Mouse (Mus musculus) naive thymus-derived CD4-positive, alpha-beta T cell, adult 5 months (primary cell): ENCODE results near the gene Irf3. TPM values are rescaled to one million over a fixed set of nuclear protein-coding genes. Genes with fewer than 3 reads are reported as not detected.

ENCODE experiments used
- polyA plus RNA-seq: library from polyadenylated mRNA; unstranded; fragments of 100-300 nt; shearing (Covaris generic); gene quantifications from one replicate; pipeline ENCODE4 v1.2.1, GENCODE M21; 2017

Irf3 gene
- 172 TPM for polyA plus RNA-seq

DNA sequence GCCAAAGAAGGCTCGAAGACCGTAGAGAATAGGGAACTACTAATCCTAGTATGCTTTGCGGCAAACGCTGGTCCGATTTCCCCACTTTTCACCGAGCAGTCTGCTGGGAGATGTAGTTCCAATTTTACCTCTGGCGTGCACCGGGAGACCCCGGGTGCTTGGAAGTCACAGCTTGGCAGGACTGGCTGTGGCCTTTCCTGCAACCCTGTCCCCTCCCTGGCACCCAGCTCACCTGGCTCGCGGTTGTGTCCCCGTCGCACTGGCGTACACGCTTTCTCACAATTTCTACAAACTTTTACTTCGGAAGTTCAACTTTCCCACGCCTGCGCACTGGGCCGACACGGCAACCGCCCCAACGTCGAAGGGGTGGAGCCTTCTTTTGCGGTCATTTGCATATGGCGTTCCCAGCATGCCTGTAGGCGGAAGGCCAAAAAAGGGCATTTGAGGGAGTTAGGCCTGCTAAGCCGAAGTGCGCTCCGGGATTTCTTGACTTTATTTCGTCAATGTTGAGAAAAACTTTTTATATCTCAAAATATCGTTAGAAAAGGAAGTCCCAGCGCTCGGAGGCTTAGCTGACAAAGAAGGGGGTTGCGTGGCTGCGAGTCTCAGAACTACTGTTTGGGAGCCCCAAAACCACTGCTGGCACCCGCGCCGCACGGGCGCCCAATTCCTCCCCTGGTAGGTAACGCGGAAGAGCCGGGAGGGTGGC is at the start of gene Irf3:
Gene Irf3 (plus strand): TSS at position 418 of the 709 bp plus-strand sequence.

DNA sequence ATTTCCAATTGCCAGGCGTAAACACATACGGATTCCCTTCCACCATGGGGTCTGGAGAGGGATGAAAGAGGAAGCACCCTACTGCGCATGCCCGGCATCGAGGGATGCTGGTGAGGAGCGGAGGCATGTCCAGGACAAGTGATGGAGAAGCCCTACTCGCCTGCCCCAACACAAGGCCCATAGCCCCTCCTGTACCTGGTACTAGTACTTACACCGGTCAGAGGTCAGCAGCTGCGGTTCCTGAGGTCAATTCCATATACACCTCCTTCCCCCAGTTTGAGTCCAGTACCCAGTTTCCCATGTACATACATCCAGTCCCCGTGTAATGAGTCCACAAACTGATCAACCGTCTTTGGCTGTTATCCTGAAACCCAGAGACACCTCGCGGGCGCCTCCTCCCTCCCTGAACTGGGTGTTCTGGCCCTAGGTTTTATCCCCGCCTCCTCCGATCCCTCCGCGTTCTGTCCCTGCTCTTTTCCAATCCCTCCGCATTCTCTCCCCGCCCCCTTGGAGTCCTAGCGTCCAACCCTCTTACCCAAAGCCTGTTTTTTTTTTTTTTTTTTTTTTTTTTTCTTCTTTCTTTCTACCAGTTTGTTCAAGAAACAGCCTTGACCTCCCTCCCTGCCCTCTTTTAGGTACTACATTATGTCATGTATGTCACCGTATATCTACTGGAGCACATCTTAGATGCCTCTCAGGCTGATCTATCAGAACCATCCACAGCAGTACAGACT is 22.9 kb upstream of the Irf3 start, which contains the start of gene Cpt1c:
Gene Cpt1c (minus strand): TSS at position 469 of the 734 bp plus-strand sequence.

DNA sequence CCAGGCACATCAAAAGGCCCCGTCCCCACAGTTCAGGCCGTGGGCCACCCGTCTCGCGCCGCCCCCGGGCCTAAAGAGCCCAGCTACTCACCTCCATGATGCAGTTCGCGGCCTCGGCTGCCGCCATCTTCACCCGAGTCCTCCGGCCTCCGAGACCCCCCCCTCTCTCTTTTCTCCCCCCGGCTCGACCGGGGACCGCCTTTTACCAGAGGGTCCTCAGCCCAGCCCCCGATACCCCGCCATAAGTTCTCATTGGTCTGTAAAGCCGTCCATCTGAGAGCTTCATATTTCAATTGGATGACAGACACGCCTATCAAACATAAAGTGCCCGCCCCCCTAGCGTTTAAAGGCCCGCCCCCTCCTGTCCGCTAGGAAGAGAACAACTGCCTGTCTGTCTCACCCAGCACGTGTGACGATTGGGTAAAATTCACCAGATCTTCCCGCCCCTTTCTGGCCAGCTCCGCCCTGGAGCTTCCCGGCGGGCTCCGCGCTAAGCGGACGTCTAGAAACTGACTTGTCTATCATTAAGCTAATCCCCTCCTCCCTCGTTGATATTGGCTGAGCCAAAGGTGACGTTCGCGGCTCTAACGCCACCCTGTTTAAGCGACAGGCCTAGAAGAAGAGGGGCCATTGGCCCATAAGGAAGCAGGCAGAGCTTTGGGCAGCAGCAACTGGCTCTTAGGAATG is 11.1 kb upstream of the Irf3 start, which contains the start of gene Prmt1:
Gene Prmt1 (minus strand): TSS at position 377 of the 687 bp plus-strand sequence.

DNA sequence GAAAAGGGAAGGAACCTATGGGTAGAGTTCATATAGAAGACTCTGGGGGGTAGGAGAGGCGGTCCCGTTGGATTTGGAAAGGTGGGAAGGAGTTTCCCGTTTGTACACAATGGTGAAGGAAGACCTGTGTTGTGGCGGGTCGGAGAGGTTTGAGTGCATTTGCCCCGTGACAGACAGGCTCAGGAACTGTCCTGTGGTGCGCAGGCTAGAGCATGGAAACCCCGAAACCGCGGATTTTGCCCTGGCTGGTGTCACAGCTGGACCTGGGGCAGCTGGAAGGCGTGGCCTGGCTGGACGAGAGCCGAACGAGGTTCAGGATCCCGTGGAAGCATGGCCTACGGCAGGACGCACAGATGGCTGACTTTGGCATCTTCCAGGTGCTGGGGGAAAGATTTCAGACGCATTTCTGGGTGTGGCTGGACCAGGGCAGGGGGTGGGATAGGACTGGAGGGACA is 1.1 kb downstream of the Irf3 start, which contains the start of gene Bcl2l12:
Gene Bcl2l12 (minus strand): TSS at position 212 of the 455 bp plus-strand sequence.

DNA sequence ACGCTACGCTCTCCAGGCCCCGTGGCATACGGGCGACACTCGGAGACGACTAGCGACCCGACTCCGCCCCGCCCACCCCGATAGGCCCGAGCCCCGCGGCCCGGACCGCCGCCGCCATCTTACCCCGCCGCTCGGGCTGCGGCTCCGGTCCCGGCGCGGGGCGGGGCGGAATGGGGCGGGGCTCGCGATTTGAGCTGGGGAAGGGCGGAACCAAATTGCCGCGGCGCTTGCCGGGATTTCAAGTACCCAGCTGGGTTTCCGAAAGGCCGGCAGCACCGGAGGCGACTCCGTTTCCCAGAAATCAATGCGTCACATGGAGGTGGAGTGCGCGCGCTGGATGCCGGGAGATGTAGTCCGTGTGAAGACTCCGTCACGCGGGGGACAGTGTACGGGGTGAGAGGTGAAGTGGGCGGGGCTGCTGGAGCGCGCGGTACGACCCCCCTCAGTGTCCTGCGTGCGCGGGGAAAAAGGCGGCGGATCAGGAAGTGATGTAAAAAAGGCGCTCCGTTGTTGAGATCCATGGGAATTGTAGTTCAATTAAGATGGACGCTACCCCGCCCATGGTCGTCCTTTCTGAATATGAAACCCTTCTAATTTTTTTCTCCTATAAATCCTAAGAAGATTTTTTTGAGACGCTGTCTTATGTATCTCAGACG is 18.6 kb downstream of the Irf3 start, which contains the start of gene Scaf1:
Gene Scaf1 (minus strand): TSS at position 407 of the 656 bp plus-strand sequence.

DNA sequence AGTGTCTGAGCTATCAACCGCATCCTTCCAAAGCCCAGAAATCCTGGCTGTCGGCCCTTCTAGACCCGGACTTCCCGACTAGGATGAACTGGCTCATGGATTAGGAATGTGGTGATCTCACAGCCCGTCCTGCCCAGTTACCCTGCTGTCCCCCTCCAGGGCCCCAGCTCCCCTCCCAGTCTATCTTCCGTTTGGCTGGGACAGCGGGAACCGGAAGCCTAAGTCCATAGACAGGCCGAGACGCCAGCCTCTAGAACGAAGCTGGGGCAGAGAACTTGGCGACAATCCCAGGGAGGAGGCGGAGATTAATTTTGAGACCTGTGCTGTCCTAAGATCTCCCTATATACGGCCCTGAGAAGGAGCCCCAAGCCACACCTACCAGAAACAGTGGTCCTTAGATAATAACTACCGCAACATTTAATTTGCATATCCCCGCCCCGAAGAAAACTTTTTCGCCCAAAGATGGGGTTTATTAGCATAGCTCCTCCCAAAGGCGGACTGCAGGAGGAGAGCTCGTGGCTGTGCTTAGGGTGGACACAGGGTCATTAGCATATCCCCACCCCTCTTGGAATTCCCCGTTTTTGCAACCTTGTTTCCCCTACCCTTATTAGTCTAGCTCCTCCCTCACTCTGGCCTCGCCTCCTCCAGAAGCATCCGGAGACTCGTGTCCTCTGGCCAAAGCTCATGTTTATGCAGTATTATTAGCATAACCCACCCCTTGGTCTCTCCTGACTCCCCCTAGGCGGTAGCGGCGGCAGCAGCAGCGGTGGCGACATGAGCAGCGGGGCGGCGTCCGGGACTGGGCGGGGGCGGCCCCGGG is 20.0 kb downstream of the Irf3 start, which contains the start of gene Rras:
Gene Rras (plus strand): TSS at position 720 of the 820 bp plus-strand sequence.

Other genes starting within 250 kb of the Irf3 start
- gene Vrk3, start 249.2 kb upstream of the Irf3 start, polyA plus RNA-seq, result 95.9 TPM
- 0.73 TPM for gene Zfp473, start 246.6 kb upstream of the Irf3 start, polyA plus RNA-seq
- 37.1 TPM for gene Nup62, start 181.6 kb upstream of the Irf3 start, polyA plus RNA-seq
- gene Il4i1, start 181.3 kb upstream of the Irf3 start, polyA plus RNA-seq, result 0.85 TPM
- 0.70 TPM for gene Atf5, start 181.0 kb upstream of the Irf3 start, polyA plus RNA-seq
- 35.2 TPM for gene Akt1s1, start 148.7 kb upstream of the Irf3 start, polyA plus RNA-seq
- 133 TPM for gene Tbc1d17, start 148.6 kb upstream of the Irf3 start, polyA plus RNA-seq
- gene Pnkp, start 140.5 kb upstream of the Irf3 start, polyA plus RNA-seq, result 57.0 TPM
- gene Ptov1, start 127.9 kb upstream of the Irf3 start, polyA plus RNA-seq, result 40.0 TPM
- 48.6 TPM for gene Med25, start 104.9 kb upstream of the Irf3 start, polyA plus RNA-seq
- 20.9 TPM for gene Fuz, start 101.6 kb upstream of the Irf3 start, polyA plus RNA-seq
- gene Ap2a1, start 68.2 kb upstream of the Irf3 start, polyA plus RNA-seq, result 53.1 TPM
- not detected for gene Tsks, start 54.4 kb upstream of the Irf3 start, polyA plus RNA-seq
- gene Cpt1c, start 22.8 kb upstream of the Irf3 start, polyA plus RNA-seq, result not detected
- 161 TPM for gene Prmt1, start 11.1 kb upstream of the Irf3 start, polyA plus RNA-seq
- gene Bcl2l12, start 1.1 kb downstream of the Irf3 start, polyA plus RNA-seq, result 17.5 TPM
- 27.3 TPM for gene Scaf1, start 18.7 kb downstream of the Irf3 start, polyA plus RNA-seq
- 11.5 TPM for gene Rras, start 20.3 kb downstream of the Irf3 start, polyA plus RNA-seq
- 2.2 TPM for gene Prr12, start 55.2 kb downstream of the Irf3 start, polyA plus RNA-seq
- gene Nosip, start 64.8 kb downstream of the Irf3 start, polyA plus RNA-seq, result 104 TPM
- gene Prrg2, start 65.0 kb downstream of the Irf3 start, polyA plus RNA-seq, result 1.7 TPM
- 10.6 TPM for gene Rcn3, start 94.6 kb downstream of the Irf3 start, polyA plus RNA-seq
- gene Fcgrt, start 106.2 kb downstream of the Irf3 start, polyA plus RNA-seq, result 6.2 TPM
- 2,728 TPM for gene Rps11, start 126.8 kb downstream of the Irf3 start, polyA plus RNA-seq
- 3,371 TPM for gene Rpl13a, start 131.1 kb downstream of the Irf3 start, polyA plus RNA-seq
- gene Gm45713, start 138.6 kb downstream of the Irf3 start, polyA plus RNA-seq, result not detected
- gene Flt3l, start 138.8 kb downstream of the Irf3 start, polyA plus RNA-seq, result 252 TPM
- gene Pih1d1, start 156.7 kb downstream of the Irf3 start, polyA plus RNA-seq, result 30.4 TPM
- 42.7 TPM for gene Aldh16a1, start 156.9 kb downstream of the Irf3 start, polyA plus RNA-seq
- 0.20 TPM for gene Slc17a7, start 166.3 kb downstream of the Irf3 start, polyA plus RNA-seq
- not detected for gene Gfy, start 181.9 kb downstream of the Irf3 start, polyA plus RNA-seq
- gene Pth2, start 183.3 kb downstream of the Irf3 start, polyA plus RNA-seq, result not detected
- gene Ccdc155, start 207.2 kb downstream of the Irf3 start, polyA plus RNA-seq, result not detected
- gene Dkkl1, start 214.5 kb downstream of the Irf3 start, polyA plus RNA-seq, result 2.7 TPM
- gene Tead2, start 218.1 kb downstream of the Irf3 start, polyA plus RNA-seq, result 0.95 TPM
- 402 TPM for gene Cd37, start 241.5 kb downstream of the Irf3 start, polyA plus RNA-seq
- not detected for gene Slc6a16, start 243.4 kb downstream of the Irf3 start, polyA plus RNA-seq